Mouse (Mus musculus) limb, embryonic 15.5 days (tissue): ENCODE measurements around the gene Hydin. TPM values are rescaled to one million over a fixed set of nuclear protein-coding genes. Genes with fewer than 3 reads are reported as not detected.

Experiments
- microRNA-seq: library from miRNA; unstranded; fragments of <30 nt; microRNA quantifications from one replicate; pipeline ENCODE4, GENCODE M21; 2016
- polyA plus RNA-seq: library from polyadenylated mRNA; unstranded; fragments of >200 nt; fragmentation: Nextera tagmentation; extraction: Ambion mirVana; gene quantifications from 2 replicates; pipeline ENCODE4 v1.2.1, GENCODE M21; 2015

Gene Hydin
- polyA plus RNA-seq, 1 experiment from 2014 or later: 0.01 TPM

Small RNAs within 50 kb of the gene (microRNA-seq; reads per million reads assigned to microRNA genes)
- gene Gm44489: not detected
- gene Gm47306: not detected

Other genes starting within 250 kb of the Hydin start
- not detected in 2 replicates for gene Chst4, start 227.2 kb upstream of the Hydin start, polyA plus RNA-seq
- gene Zfp612, start 187.2 kb upstream of the Hydin start, polyA plus RNA-seq: 8.1 and 8.4 TPM in 2 replicates
- gene Gm21964, start 165.8 kb upstream of the Hydin start, polyA plus RNA-seq: not detected in 2 replicates
- gene Gm17720, start 164.2 kb upstream of the Hydin start, polyA plus RNA-seq: not detected in 2 replicates
- gene Calb2, start 98.8 kb upstream of the Hydin start, polyA plus RNA-seq: 2.8 and 3.0 TPM in 2 replicates
- gene Cmtr2, start 51.3 kb upstream of the Hydin start, polyA plus RNA-seq: 7.2 and 8.5 TPM in 2 replicates